Mouse (Mus musculus) Patski (cell line): Measurements from ENCODE around the gene Gm20388. TPM values are rescaled to one million over a fixed set of nuclear protein-coding genes. Genes with fewer than 3 reads are reported as not detected.

Experiments used
- ATAC-seq: fragments of 100-300 bp; one replicate; pipeline ENCODE4 v1.8.0; 2021
- CTCF ChIA-PET: fragments of 350-600 bp; sonication (Branson Sonifier 250); formaldehyde crosslinking; loops from one replicate; lab custom pipeline; 2022; ENCODE audit warnings: inconsistent platforms; lab: Charles Lee
- POLR2A ChIA-PET: fragments of 350-600 bp; sonication (Branson Sonifier 250); formaldehyde crosslinking; loops from one replicate; lab custom pipeline; 2022; ENCODE audit warnings: antibody characterized with exemption, inconsistent platforms; lab: Charles Lee
- DNase-seq: peaks from one replicate; pipeline ENCODE4 v3.0.0-alpha.2; 2011; ENCODE audit warnings: low read depth, low spot score
- H3K27me3 ChIP-seq: fragments of 371-371 bp; one replicate; pipeline ENCODE4 v1.5.1; 2021
- CTCF ChIP-seq: fragments of 100-300 bp; IDR thresholded peaks from one replicate; pipeline ENCODE4 v1.5.1; 2021
- in situ Hi-C: fragments of 300-500 bp; cut with MboI; formaldehyde crosslinking; loops from 3 replicates; pipeline ENCODE4 v1.11.1; 2018; ENCODE audit warnings: low pct_unique_long_range_greater_than_20kb, mixed read lengths
- polyA plus RNA-seq: library from polyadenylated mRNA; unstranded; gene quantifications from one replicate; pipeline ENCODE4 v1.2.3, GENCODE M21; 2021

Gene Gm20388
- polyA plus RNA-seq, 1 experiment from 2014 or later, result 86.7 TPM

DNA sequence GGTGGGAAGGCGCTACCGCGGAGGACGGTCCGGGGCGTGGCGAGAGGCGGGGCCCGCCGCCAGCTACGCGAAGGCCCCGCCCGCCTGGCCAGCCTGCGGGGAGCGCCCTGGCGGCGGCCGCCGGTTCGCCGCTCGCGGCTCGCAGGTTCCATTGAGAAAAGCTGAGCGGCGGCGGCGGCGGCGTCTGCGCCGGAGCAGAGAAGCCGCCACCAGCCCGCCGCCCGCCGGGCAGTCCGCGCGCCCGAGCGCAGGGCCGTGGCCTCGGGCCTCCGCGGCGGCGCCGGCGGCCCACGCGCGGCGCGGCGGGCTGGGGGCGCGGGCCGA is 2371.4 kb downstream of the Gm20388 start, which contains the start of gene Zfpm1:
Zfpm1 (plus strand) TSS at position 107 of the 324 bp plus-strand sequence.
- TF ChIP-seq CTCF, result no peak
- DNase-seq (no peak), ATAC-seq (no peak)
- H3K27me3 ChIP-seq, result no peaks in the 10 kb centered on the region
- POLR2A ChIA-PET, result interaction anchor here (1.2 kb wide), 1 partner anchor 52 kb away, joined by 3 read pairs; no protein-coding TSS in a partner anchor
- in situ Hi-C loops, result loop anchor here (5.0 kb wide), 1 partner anchor 50 kb away; no protein-coding TSS in a partner anchor
- CTCF ChIA-PET, result interaction anchor here (1.0 kb wide), 1 partner anchor 304 kb away, joined by 3 read pairs; no protein-coding TSS in a partner anchor

GRCm38 (mm10) chr8:122282501-122283355 is 2372.1 kb downstream of the Gm20388 start:
- no peak for ATAC-seq
- DNase-seq, result no peak
- TF ChIP-seq CTCF, result no peak
- in situ Hi-C loops, result loop anchor here (5.0 kb wide), 1 partner anchor 50 kb away; no protein-coding TSS in a partner anchor
- POLR2A ChIA-PET, result interaction anchor here (0.7 kb wide), 1 partner anchor 70 kb away, joined by 3 read pairs; no protein-coding TSS in a partner anchor
- H3K27me3 ChIP-seq, result no peaks in the 10 kb centered on the region
- CTCF ChIA-PET, result interaction anchor here (1.6 kb wide), 1 partner anchor 51 kb away, joined by 7 read pairs; no protein-coding TSS in a partner anchor

DNA sequence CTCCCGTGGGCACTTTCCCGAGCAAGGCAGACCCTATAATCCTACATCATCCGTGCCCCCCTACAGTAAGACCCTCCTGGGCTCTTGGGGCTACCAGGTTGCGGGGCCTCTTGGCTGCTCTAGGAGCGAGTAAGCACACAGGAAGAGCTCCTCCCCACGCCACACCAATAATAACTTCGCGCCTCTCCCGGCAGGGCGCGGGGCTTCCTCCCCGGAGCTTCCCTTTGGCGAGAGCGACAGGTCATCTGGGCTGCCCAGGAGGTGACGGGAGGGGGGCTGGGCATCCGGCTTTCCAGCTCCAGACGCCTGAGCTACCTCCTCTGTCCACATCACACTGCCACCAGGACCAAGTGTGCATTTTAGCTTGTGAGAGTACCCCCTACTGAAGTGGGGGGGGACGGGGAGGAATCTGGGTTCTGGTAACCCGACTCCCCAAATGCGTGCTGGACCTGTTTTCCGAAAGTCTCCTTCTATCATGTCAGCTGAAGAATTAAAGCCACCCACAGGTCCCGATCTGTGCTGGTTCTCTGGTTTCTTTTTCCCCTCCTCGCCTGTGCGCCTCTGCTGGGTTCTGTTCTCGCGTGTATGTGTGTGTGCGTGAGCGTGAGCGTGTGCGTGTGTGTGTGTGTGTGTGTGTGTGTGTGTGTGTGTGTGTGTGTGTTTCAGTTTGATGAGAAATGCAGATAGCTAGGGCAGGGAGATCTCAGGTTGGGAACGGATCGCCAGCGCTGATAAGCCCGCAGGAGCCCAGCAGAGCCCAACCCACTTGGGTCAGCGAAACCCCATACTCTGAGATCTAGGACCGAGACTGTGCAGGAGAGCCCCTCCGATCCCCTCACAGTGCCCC is 2372.9 kb downstream of the Gm20388 start:
- no peak for TF ChIP-seq CTCF
- in situ Hi-C loops, result loop anchor here (5.0 kb wide), 1 partner anchor 49 kb away; no protein-coding TSS in a partner anchor
- H3K27me3 ChIP-seq, result no peaks in the 10 kb centered on the region
- ATAC-seq (no peak), DNase-seq (no peak)
- ChIA-PET POLR2A (interaction anchor here (0.6 to 0.7 kb wide), 2 partner anchors 11 to 69 kb away, joined by 3 read pairs; no protein-coding TSS in a partner anchor), CTCF (interaction anchor here (1.6 kb wide), 1 partner anchor 50 kb away, joined by 7 read pairs; no protein-coding TSS in a partner anchor)

- no peak for TF ChIP-seq CTCF
- no peaks in the 10 kb centered on the region for H3K27me3 ChIP-seq
- POLR2A ChIA-PET, result interaction anchor here (0.6 kb wide), 1 partner anchor 10 kb away, joined by 3 read pairs; no protein-coding TSS in a partner anchor
- CTCF ChIA-PET, result interaction anchor here (1.6 kb wide), 1 partner anchor 49 kb away, joined by 7 read pairs; no protein-coding TSS in a partner anchor
- in situ Hi-C loops, result loop anchor here (5.0 kb wide), 1 partner anchor 48 kb away; no protein-coding TSS in a partner anchor
- DNase-seq (no peak), ATAC-seq (no peak)
These were observed 2373.6 kb downstream of the Gm20388 start for GRCm38 (mm10) chr8:122284203-122284658.

GRCm38 (mm10) chr8:122284659-122285261 is 2374.1 kb downstream of the Gm20388 start:
- TF ChIP-seq CTCF, result no peak
- ChIA-PET CTCF (interaction anchor here (0.7 to 1.4 kb wide), 3 partner anchors 13 to 47 kb away, joined by 3 read pairs; no protein-coding TSS in a partner anchor), POLR2A (interaction anchor here (0.8 kb wide), 1 partner anchor 47 kb away, joined by 3 read pairs; no protein-coding TSS in a partner anchor)
- ATAC-seq (no peak), DNase-seq (no peak)
- H3K27me3 ChIP-seq, result no peaks in the 10 kb centered on the region
- in situ Hi-C loops, result loop anchor here (5.0 kb wide), 1 partner anchor 48 kb away; no protein-coding TSS in a partner anchor

DNA sequence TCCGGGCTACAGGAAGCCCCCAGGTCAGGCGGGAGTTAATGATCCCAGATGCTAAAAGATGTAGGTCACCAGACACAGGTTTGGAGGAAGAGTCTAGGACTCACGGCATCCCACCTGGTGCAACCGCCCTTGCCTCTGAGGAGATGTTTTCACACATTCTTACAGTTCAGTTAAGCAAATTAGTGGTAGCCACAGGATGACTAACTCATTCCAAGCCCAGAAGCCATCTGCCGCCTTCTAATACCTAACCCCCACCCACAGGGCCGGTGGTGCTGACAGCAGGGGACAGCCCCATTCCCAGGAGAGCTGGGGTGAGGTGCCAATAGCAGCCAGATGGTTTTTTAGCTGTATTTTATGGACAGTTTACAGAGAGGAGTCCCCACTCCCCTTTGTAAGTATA is 2375.1 kb downstream of the Gm20388 start:
- POLR2A ChIA-PET, result no interaction called here
- ATAC-seq (peak; percentile 15), DNase-seq (peak; percentile 81)
- CTCF ChIA-PET, result interaction anchor here (1.3 to 1.4 kb wide), 2 partner anchors 14 to 28 kb away, joined by 3 read pairs; no protein-coding TSS in a partner anchor
- in situ Hi-C loops, result no loop called here
- TF ChIP-seq CTCF, result no peak
- H3K27me3 ChIP-seq, result no peaks in the 10 kb centered on the region

DNA sequence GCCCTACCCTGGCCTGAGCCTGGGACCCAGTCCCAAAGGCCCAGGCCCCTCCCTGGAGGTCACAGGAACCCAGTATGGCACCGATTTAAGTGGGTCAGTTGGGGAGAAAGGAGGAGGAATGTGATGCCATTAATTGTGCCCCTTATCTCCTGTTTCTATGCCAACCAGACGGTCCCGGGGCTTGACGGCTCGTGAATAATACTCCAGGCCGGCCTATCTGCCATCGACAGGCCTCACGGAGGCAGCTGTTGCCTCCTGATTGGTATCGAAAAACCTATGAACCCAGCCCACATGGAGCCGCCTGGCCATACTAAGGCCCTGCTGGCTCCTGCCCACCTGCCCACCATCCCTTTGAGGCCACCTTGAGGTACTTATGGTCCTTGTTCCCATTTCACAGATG is 2376.3 kb downstream of the Gm20388 start:
- in situ Hi-C loops, result no loop called here
- no peak for TF ChIP-seq CTCF
- ChIA-PET POLR2A (no interaction called here), CTCF (interaction anchor here (1.2 kb wide), 1 partner anchor 45 kb away, joined by 3 read pairs; no protein-coding TSS in a partner anchor)
- no peak for DNase-seq
- no peak for ATAC-seq
- H3K27me3 ChIP-seq, result no peaks in the 10 kb centered on the region

DNA sequence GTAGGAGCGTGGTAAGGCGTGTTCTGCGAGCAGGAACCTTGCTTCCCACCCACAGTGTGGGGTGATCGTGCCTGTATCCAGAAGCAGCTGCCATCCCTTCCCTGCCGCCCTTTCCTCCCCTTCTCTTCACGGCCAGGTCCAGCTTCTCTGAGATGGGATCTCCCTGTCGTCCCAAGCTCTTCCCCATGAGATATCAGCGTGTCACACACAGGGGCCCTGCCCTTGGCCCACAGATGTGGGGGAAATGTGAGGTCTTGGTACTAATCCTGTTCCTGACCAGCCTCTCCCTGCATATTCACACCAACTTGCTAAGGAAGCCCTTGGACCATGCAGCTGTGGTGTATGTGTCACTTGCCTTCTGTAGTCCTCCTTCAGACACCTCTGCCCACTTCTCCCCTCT is 2377.1 kb downstream of the Gm20388 start:
- POLR2A ChIA-PET, result interaction anchor here (0.6 kb wide), 1 partner anchor 13 kb away, joined by 3 read pairs; no protein-coding TSS in a partner anchor

GRCm38 (mm10) chr8:122288344-122288743 is 2377.7 kb downstream of the Gm20388 start:
- ChIA-PET CTCF (interaction anchor here (1.2 kb wide), 1 partner anchor 43 kb away, joined by 3 read pairs; no protein-coding TSS in a partner anchor), POLR2A (interaction anchor here (0.9 kb wide), 1 partner anchor 42 kb away, joined by 3 read pairs; no protein-coding TSS in a partner anchor)
- no peak for TF ChIP-seq CTCF
- in situ Hi-C loops, result no loop called here
- DNase-seq (no peak), ATAC-seq (no peak)
- no peaks in the 10 kb centered on the region for H3K27me3 ChIP-seq

More for the DNA sequence above, 2377.1 kb downstream of the Gm20388 start:
- in situ Hi-C loops, result no loop called here
- ATAC-seq, result no peak
- no peak for DNase-seq
- no peak for TF ChIP-seq CTCF
- no peaks in the 10 kb centered on the region for H3K27me3 ChIP-seq
- CTCF ChIA-PET, result interaction anchor here (1.2 kb wide), 1 partner anchor 44 kb away, joined by 3 read pairs; no protein-coding TSS in a partner anchor
